32 mouse cellular contexts compared by ENCODE assay signal in genomic region chr14:116494285-116494850, GRCm38 (mm10).
DNase-seq lines count a peak whose midpoint lies in the region; ATAC-seq lines count a peak whose summit lies in the region.
"Had no signal": no experiment of that assay in that cellular context is flagged by ENCODE, and none has a peak within 500 bp of the region (broad histone marks: within the 10 kb centered on the region; RNA-seq: fewer than 3 reads in every experiment).

No protein-coding gene starts in this region.

- H3K27me3 ChIP-seq in kidney, embryonic 14.5 days (ENCODE audit: control insufficient read depth, insufficient read depth, low read length), result no peaks in the 10 kb centered on the region
- H3K27me3 ChIP-seq in kidney, embryonic 15.5 days, result no peaks in the 10 kb centered on the region
- H3K27me3 ChIP-seq: embryonic facial prominence, embryonic 15.5 days; forebrain, embryonic 12.5 days; heart, embryonic 12.5 days; limb, embryonic 15.5 days; liver, embryonic 13.5 days; megakaryocyte, embryonic 14.5 days; stomach, embryonic 15.5 days had no signal

- DNase-seq in Muller cell, postnatal 12 days (ENCODE audit: inconsistent ontology term), result peak; percentile 66
- peak; percentile 61 for DNase-seq in embryo, embryonic 11 days
- DNase-seq in forelimb bud, embryonic 11.5 days (ENCODE audit: low read depth, low spot score), result peak; percentile 27
- DNase-seq in cerebellum, postnatal 25 days, result no peak
- no peak for DNase-seq in gastrocnemius, postnatal 10 days
- no peak for DNase-seq in gastrocnemius, adult 18-20 months (ENCODE audit: low spot score)
- DNase-seq: adrenal gland, postnatal 14 days; cerebellum, adult 11 months; cerebellum, adult 9-11 months; heart, adult 2 months; heart, postnatal 4 days; kidney, adult 2 months; kidney, postnatal 14 days; liver, embryonic 13.5 days; lung, adult 18-20 months; lung, postnatal 4 days; midbrain, embryonic 14.5 days; right cerebral cortex, postnatal 25 days had no signal

- no peak overlapping the region for H3K4me2 ChIP-seq in kidney, embryonic 14.5 days (replicated peaks; ENCODE audit: low read depth, low read length)
- no peak overlapping the region for H3K4me2 ChIP-seq in kidney, embryonic 15.5 days
- H3K4me2 ChIP-seq: embryonic facial prominence, embryonic 15.5 days; forebrain, embryonic 12.5 days; heart, embryonic 12.5 days; hindbrain, embryonic 14.5 days; limb, embryonic 15.5 days; liver, embryonic 13.5 days; stomach, embryonic 15.5 days had no signal

- no peak overlapping the region for H3K27ac ChIP-seq in kidney, embryonic 14.5 days (ENCODE audit: low read depth, low read length)
- H3K27ac ChIP-seq in kidney, embryonic 15.5 days, result no peak overlapping the region
- H3K27ac ChIP-seq: embryonic facial prominence, embryonic 15.5 days; forebrain, embryonic 12.5 days; heart, adult 2 months; hindbrain, embryonic 14.5 days; left cerebral cortex, adult 2 months; limb, embryonic 15.5 days; liver, embryonic 13.5 days; stomach, embryonic 15.5 days had no signal

- 0 out of 2 replicates have a peak, but pooled peaks cover 2% of the 10 kb centered on the region for H3K9me3 ChIP-seq in kidney, embryonic 14.5 days (ENCODE audit: control insufficient read depth, low read length)
- no peaks in the 10 kb centered on the region for H3K9me3 ChIP-seq in kidney, embryonic 15.5 days (replicated peaks)
- H3K9me3 ChIP-seq: embryonic facial prominence, embryonic 15.5 days; forebrain, embryonic 12.5 days; heart, embryonic 12.5 days; limb, embryonic 15.5 days; liver, embryonic 13.5 days; megakaryocyte, embryonic 14.5 days; stomach, embryonic 15.5 days had no signal

- H3K9ac ChIP-seq in kidney, embryonic 14.5 days (ENCODE audit: low read depth, low read length), result no peak overlapping the region
- no peak overlapping the region for H3K9ac ChIP-seq in kidney, embryonic 15.5 days
- H3K9ac ChIP-seq: embryonic facial prominence, embryonic 15.5 days; forebrain, embryonic 12.5 days; heart, embryonic 12.5 days; hindbrain, embryonic 14.5 days; limb, embryonic 15.5 days; liver, embryonic 13.5 days; stomach, embryonic 15.5 days had no signal

- H3K36me3 ChIP-seq in kidney, embryonic 14.5 days (ENCODE audit: control insufficient read depth, insufficient read depth, low read length), result no peaks in the 10 kb centered on the region
- no peaks in the 10 kb centered on the region for H3K36me3 ChIP-seq in kidney, embryonic 15.5 days
- H3K36me3 ChIP-seq: embryonic facial prominence, embryonic 15.5 days; forebrain, embryonic 12.5 days; G1E; heart, embryonic 12.5 days; limb, embryonic 15.5 days; liver, embryonic 13.5 days; stomach, embryonic 15.5 days had no signal

- ATAC-seq in kidney, embryonic 14.5 days (ENCODE audit: low FRiP score, low TSS enrichment), result peak; percentile 35; the same call in 1 of the 2 replicates
- ATAC-seq in kidney, embryonic 15.5 days (replicated peaks; ENCODE audit: low FRiP score), result no peak
- ATAC-seq: inflammation-experienced regulatory T-cells, adult 6 months; lung, postnatal 0 days had no signal

- H3K4me3 ChIP-seq in kidney, embryonic 14.5 days (ENCODE audit: low read length), result no peak overlapping the region
- H3K4me3 ChIP-seq in kidney, embryonic 15.5 days (replicated peaks), result no peak overlapping the region
- H3K4me3 ChIP-seq: embryonic facial prominence, embryonic 15.5 days; forebrain, embryonic 12.5 days; heart, adult 2 months; heart, embryonic 12.5 days; left cerebral cortex, adult 2 months; limb, embryonic 15.5 days; liver, embryonic 13.5 days; megakaryocyte, embryonic 14.5 days; myocyte; stomach, embryonic 15.5 days had no signal

- no peaks in the 10 kb centered on the region for H3K4me1 ChIP-seq in kidney, embryonic 14.5 days (ENCODE audit: control insufficient read depth, insufficient read depth, low read length)
- no peaks in the 10 kb centered on the region for H3K4me1 ChIP-seq in kidney, embryonic 15.5 days
- H3K4me1 ChIP-seq: embryonic facial prominence, embryonic 15.5 days; forebrain, embryonic 12.5 days; heart, embryonic 12.5 days; limb, embryonic 15.5 days; liver, embryonic 13.5 days; megakaryocyte, embryonic 14.5 days; stomach, embryonic 15.5 days had no signal

- 15% methylated on average over 1 of the region's 1 CpGs for WGBS in kidney, embryonic 14.5 days
- WGBS in kidney, embryonic 15.5 days, result 19% methylated on average over 1 of the region's 1 CpGs

Comparison
In these comparisons a context has a peak if more than half of its experiments do, and no peak if none do; other contexts are left out.
1. DNase-seq: peak in Muller cell, postnatal 12 days (single experiment), embryo, embryonic 11 days (single experiment) and forelimb bud, embryonic 11.5 days (single experiment); none in cerebellum, postnatal 25 days (0 of 2), gastrocnemius, postnatal 10 days (single experiment) and gastrocnemius, adult 18-20 months (single experiment).